Mouse (Mus musculus): ENCODE measurements at regions not wholly inside any gene's neighbourhood (a gene's known extent, or its start where the extent isn't known, plus 50 kb on each side); places are given as distances from the start of the nearest gene placed in this dataset.

DNA sequence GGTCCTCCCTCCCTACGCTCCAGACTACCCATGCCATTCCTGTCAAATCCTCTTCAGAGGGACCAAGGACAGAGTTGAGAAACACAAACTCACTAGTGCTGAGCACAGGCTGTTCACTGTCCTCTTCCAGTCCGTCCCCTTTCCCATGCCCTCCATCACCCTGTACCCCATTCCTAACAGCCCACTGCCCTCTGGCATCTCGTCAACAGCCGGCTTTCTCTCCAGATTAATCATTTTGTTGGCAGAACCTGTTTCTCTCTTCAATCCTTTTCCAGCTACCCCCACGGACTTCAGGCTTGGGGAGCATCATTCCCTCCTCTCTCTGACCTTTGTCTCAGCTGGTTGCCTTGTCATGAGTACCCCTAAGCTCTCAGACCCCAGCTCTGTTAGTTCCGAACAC, 99.2 kb upstream of the Grik3 start:
- no peak for TF ChIP-seq POLR2A (IDR thresholded peaks at IDR 0.05; ENCODE audit: low read depth, low read length)
- TF ChIP-seq CTCF (IDR thresholded peaks at IDR 0.05; ENCODE audit: extremely low read depth, insufficient read depth, insufficient read length, insufficient replicate concordance) = no peak

Measured in spleen, adult 2 months (tissue).